Mouse (Mus musculus): ENCODE data around the gene Epn3.

DNA sequence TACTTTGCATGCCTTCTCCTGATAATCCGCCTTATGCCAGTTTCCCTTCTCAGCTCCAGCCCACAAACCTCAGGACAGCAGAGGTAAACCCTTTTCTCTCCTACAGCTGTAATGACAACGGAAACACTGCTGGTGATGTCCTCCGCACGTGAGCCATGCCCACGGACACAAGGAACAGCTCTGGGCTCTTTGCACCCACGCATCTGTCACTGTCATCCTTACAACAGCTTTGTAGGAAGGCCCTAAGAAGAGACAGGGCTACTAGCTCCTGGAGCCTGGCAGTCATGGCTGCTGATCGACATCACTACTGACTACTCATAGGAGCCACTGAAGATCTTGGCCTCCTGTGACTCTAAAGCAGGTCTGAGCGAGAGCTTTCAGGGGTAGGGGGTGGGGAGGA lies 33.4 kb upstream of the Epn3 start:
- TF ChIP-seq POLR2A (IDR thresholded peaks at IDR 0.05; ENCODE audit: borderline replicate concordance, low read depth, low read length): no peak
- TF ChIP-seq CTCF (IDR thresholded peaks at IDR 0.05; ENCODE audit: low read depth, low read length): no peak

Data from bone marrow macrophage, adult 2 months (primary cell).